Mouse (Mus musculus) brain, embryonic 14.5 days (tissue): Measurements from ENCODE around the gene Cage1.

Experiments
- CTCF ChIP-seq: fragments of 200-500 bp; IDR thresholded peaks from 2 replicates; pipeline ENCODE4 v1.5.1; 2012; ENCODE audit warnings: inconsistent platforms, mild to moderate bottlenecking, moderate library complexity, borderline replicate concordance; ENCODE audit not compliant: insufficient read depth, insufficient read length; ENCODE audit errors: extremely low read depth
- POLR2A ChIP-seq: fragments of 200-500 bp; IDR thresholded peaks from 2 replicates; pipeline ENCODE4 v1.6.1; 2012; ENCODE audit warnings: mild to moderate bottlenecking, inconsistent platforms, borderline replicate concordance; ENCODE audit not compliant: poor library complexity, insufficient read depth, insufficient read length, severe bottlenecking; ENCODE audit errors: extremely low read depth

GRCm38 (mm10) chr13:37979506-37979905 lies 57.4 kb downstream of the Cage1 start:
- TF ChIP-seq CTCF (no peak), POLR2A (no peak)
